Mouse (Mus musculus) limb, embryonic 12.5 days (tissue): ENCODE measurements around the gene Hcn2. TPM values are rescaled to one million over a fixed set of nuclear protein-coding genes. Genes with fewer than 3 reads are reported as not detected.
A peak's percentile ranks its signal among the peaks of the same experiment; 100 is the strongest.

Source experiments
- ATAC-seq: fragments of 200-750 bp; cut with Nextera tagmentation; 2 replicates; pipeline ENCODE4 v1.8.0; 2017; ENCODE audit warnings: low read depth, moderate TSS enrichment; ENCODE audit not compliant: insufficient number of reproducible peaks, insufficient read depth, low FRiP score, low TSS enrichment
- H3K27ac ChIP-seq: fragments of 300-500 bp; sonication (generic); 2 replicates; pipeline ENCODE4 v1.5.1; 2016; ENCODE audit warnings: mild to moderate bottlenecking, moderate library complexity
- H3K27me3 ChIP-seq: fragments of 300-500 bp; sonication (generic); 2 replicates; pipeline ENCODE4 v1.6.1; 2016; ENCODE audit warnings: mild to moderate bottlenecking, moderate library complexity
- H3K36me3 ChIP-seq: fragments of 300-500 bp; sonication (generic); 2 replicates; pipeline ENCODE4 v1.6.1; 2016; ENCODE audit warnings: mild to moderate bottlenecking, moderate library complexity
- H3K4me1 ChIP-seq: fragments of 300-500 bp; sonication (generic); replicated peaks from 2 replicates; pipeline ENCODE4 v1.6.1; 2016
- H3K4me2 ChIP-seq: fragments of 300-500 bp; sonication (generic); 2 replicates; pipeline ENCODE4 v1.6.1; 2016; ENCODE audit warnings: mild to moderate bottlenecking, moderate library complexity
- H3K4me3 ChIP-seq: fragments of 300-500 bp; sonication (generic); replicated peaks from 2 replicates; pipeline ENCODE4 v1.5.1; 2016; ENCODE audit warnings: mild to moderate bottlenecking
- H3K9ac ChIP-seq: fragments of 300-500 bp; sonication (generic); replicated peaks from 2 replicates; pipeline ENCODE4 v1.6.1; 2016; ENCODE audit warnings: mild to moderate bottlenecking, moderate library complexity
- H3K9me3 ChIP-seq: fragments of 300-500 bp; sonication (generic); 2 replicates; pipeline ENCODE4 v1.6.1; 2016; ENCODE audit warnings: mild to moderate bottlenecking, moderate library complexity
- WGBS: fragments of 180-500 bp; shearing (Covaris S2); methylation state at CpG from one replicate; pipeline ENCODE4 v1.1.7; 2016; 5-methylcytosine and 5-hydroxymethylcytosine counted together
- polyA plus RNA-seq: library from polyadenylated mRNA; unstranded; fragments of >200 nt; fragmentation: Nextera tagmentation; extraction: Ambion mirVana; gene quantifications from 2 replicates; pipeline ENCODE4 v1.2.1, GENCODE M21; 2016

Hcn2 gene
- polyA plus RNA-seq, 1 experiment from 2014 or later, result 0.15 TPM

DNA sequence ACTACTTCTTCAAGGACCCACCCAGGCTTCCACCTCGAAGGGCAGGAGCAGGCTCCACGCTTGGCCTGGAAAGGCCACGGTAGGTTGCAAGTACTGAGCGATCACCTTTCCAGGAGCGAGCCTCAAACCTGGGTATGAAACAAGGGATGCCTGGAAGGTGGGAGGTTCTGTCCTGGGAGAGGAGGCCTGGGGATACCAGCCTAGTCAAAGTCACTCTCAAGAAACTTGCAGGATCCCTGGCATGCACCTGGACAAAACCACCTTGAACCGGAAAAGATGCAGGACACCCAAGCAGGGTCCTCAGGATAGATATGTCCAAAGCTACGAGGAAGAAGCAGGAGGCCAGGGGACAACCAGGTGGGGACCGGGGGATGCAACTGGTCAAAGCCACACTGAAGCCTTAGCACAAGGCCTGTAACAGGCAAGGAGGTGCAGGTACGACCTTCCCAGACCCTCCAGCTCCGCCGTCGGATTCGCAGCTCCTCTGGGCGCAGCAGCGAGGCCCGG, 49.6 kb downstream of the Hcn2 start:
- H3K4me2 ChIP-seq, result peak overlapping the region; percentile 78
- no peak for ATAC-seq

GRCm38 (mm10) chr10:79766508-79767325, 50.3 kb downstream of the Hcn2 start, which contains the start of gene Rnf126:
Gene Rnf126 (minus strand): TSS chr10:79766952.
- Histone ChIP-seq H3K36me3 (peaks cover 17% of the 10 kb centered on the region), H3K27me3 (no peaks in the 10 kb centered on the region), H3K9ac (peak within 1 kb of the TSS; percentile 91), H3K27ac (peak within 1 kb of the TSS; percentile 93), H3K4me1 (peaks cover 27% of the 10 kb centered on the region), H3K9me3 (no peaks in the 10 kb centered on the region), H3K4me3 (peak within 1 kb of the TSS; percentile 92), H3K4me2 (peak within 1 kb of the TSS; percentile 78)
- WGBS, result under 1% methylated on average over 101 of the region's 101 CpGs
- ATAC-seq, result peak; percentile 89

More for the DNA sequence above, 49.6 kb downstream of the Hcn2 start:
- 7% methylated on average over 16 of the region's 16 CpGs for WGBS
- Histone ChIP-seq H3K9ac (peak overlapping the region; percentile 91), H3K36me3 (peaks cover 23% of the 10 kb centered on the region), H3K4me1 (peaks cover 27% of the 10 kb centered on the region), H3K9me3 (no peaks in the 10 kb centered on the region), H3K4me3 (peak overlapping the region; percentile 92), H3K27ac (peak overlapping the region; percentile 93), H3K27me3 (no peaks in the 10 kb centered on the region)

DNA sequence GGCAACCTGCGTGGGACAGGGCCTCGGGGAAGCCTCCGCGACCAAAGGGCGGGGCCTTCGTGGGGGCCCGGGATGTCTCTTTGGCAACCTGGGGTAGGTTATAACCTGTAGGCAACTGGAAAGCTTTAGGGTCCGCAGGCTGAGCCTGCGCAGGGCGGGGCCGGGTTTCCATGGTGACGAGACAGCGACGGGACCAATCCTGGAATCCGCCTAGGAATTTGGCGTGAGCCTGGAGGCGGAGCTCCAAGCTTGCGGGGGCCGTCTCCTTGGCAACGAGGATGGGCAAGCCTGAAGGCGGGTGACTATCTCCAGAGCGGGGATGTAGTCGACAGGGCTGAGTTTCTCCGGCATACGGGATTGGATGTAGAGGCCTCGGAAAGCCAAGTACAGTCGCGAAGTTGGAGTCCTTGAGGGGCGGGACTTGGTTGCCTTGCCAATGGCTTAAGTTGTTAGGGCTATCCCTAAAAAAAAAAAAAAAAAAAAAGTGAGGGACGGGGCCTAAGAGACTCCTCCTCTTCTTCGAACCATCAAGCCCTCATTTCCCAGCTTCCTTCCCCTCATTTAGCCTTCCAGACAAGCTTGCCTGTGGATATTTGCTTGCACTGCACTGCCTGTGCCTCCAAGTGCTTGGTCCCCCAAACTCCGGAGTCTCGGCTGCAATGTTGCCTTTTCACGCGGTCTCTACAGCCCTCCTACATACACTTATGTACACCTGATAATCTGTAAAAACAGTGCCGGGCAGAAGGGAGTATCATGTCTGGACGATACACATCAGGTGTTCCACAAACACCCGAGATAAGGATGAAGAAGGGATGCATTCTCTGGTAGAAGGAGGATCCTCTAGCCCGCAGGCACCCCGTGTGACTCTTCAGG, 51.2 kb downstream of the Hcn2 start:
- H3K27ac ChIP-seq, result peak overlapping the region; percentile 93
- ATAC-seq, result peak; percentile 81
- H3K9ac ChIP-seq, result no peak overlapping the region
- peak overlapping the region; percentile 78 for H3K4me2 ChIP-seq
- peaks cover 27% of the 10 kb centered on the region for H3K4me1 ChIP-seq
- H3K4me3 ChIP-seq, result peak overlapping the region; percentile 92
- no peaks in the 10 kb centered on the region for H3K27me3 ChIP-seq
- 13% methylated on average over 40 of the region's 40 CpGs for WGBS
- peaks cover 5% of the 10 kb centered on the region for H3K9me3 ChIP-seq
- H3K36me3 ChIP-seq, result peaks cover 8% of the 10 kb centered on the region

GRCm38 (mm10) chr10:79768400-79768799, 52.0 kb downstream of the Hcn2 start:
- peaks cover 7% of the 10 kb centered on the region for H3K9me3 ChIP-seq
- no peak for ATAC-seq
- H3K4me3 ChIP-seq, result no peak overlapping the region
- H3K4me2 ChIP-seq, result no peak overlapping the region
- 0% methylated on average over 5 of the region's 5 CpGs for WGBS
- H3K9ac ChIP-seq, result no peak overlapping the region
- H3K27me3 ChIP-seq, result no peaks in the 10 kb centered on the region
- H3K4me1 ChIP-seq, result peaks cover 27% of the 10 kb centered on the region
- H3K36me3 ChIP-seq, result no peaks in the 10 kb centered on the region
- H3K27ac ChIP-seq, result no peak overlapping the region

GRCm38 (mm10) chr10:79769329-79769728, 52.9 kb downstream of the Hcn2 start:
- 38% methylated on average over 4 of the region's 4 CpGs for WGBS
- no peak for ATAC-seq
- Histone ChIP-seq H3K9me3 (peaks cover 7% of the 10 kb centered on the region), H3K4me1 (peaks cover 23% of the 10 kb centered on the region), H3K4me3 (no peak overlapping the region), H3K9ac (no peak overlapping the region), H3K27ac (no peak overlapping the region), H3K27me3 (no peaks in the 10 kb centered on the region), H3K4me2 (no peak overlapping the region), H3K36me3 (no peaks in the 10 kb centered on the region)

- Histone ChIP-seq H3K27ac (no peak overlapping the region), H3K36me3 (no peaks in the 10 kb centered on the region), H3K9me3 (peaks cover 13% of the 10 kb centered on the region), H3K4me3 (no peak overlapping the region), H3K4me2 (no peak overlapping the region), H3K27me3 (peaks cover 9% of the 10 kb centered on the region), H3K9ac (no peak overlapping the region), H3K4me1 (peaks cover 13% of the 10 kb centered on the region)
- WGBS, result 80% methylated on average over 3 of the region's 3 CpGs
- ATAC-seq, result no peak
Observed at GRCm38 (mm10) chr10:79772320-79772719, 55.9 kb downstream of the Hcn2 start.

- Histone ChIP-seq H3K27ac (no peak overlapping the region), H3K27me3 (peaks cover 17% of the 10 kb centered on the region), H3K4me2 (no peak overlapping the region), H3K4me1 (peaks cover 17% of the 10 kb centered on the region), H3K9ac (no peak overlapping the region), H3K36me3 (no peaks in the 10 kb centered on the region), H3K9me3 (peaks cover 13% of the 10 kb centered on the region), H3K4me3 (no peak overlapping the region)
- 91% methylated on average over 2 of the region's 2 CpGs for WGBS
- no peak for ATAC-seq
Observed at GRCm38 (mm10) chr10:79773208-79773607, 56.8 kb downstream of the Hcn2 start.

DNA sequence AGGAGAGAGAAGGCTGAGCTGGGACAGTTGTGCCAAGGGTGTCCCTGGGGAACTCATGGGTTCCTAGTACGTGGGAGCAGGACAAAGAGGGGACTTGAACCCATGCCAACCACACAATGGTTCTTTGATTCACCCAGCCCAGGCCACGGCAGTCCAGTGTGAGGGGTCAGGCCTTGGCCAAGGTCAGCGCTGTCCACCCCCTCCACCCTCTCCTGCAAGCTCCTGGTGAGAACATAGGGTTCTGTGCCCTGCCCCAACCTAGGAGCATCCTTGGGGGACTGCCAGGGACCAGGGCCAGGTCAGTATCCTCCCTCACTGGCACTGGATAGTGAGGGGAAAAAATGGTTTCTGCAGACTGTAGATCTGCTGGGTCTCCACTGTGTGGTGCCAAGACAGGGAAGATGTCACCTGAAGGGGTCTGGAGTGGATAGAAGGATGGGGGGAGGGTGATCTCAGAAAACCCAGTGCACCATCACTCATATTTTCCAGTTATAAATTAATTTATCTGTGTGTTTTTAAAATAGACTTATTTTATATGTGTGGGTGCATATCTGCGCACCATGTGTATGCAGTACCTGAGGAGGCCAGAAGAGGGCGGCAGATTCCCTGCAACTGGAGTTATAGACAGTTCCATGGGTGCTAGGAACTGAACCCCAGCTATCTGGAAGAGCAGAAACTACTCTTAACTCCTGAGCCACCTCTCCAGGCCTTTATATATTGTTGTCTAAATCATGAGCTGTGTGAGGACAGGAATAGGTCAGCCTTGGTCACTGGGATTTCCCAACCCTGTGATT, 58.2 kb downstream of the Hcn2 start:
- H3K27me3 ChIP-seq, result peaks cover 32% of the 10 kb centered on the region

GRCm38 (mm10) chr10:79777103-79777531, 60.7 kb downstream of the Hcn2 start, which contains the start of gene Fstl3:
Gene Fstl3 (plus strand): TSS chr10:79777272.
- Histone ChIP-seq H3K4me3 (peak within 1 kb of the TSS; percentile 53), H3K27ac (no peak within 1 kb of the TSS), H3K9ac (peak within 1 kb of the TSS; percentile 66), H3K36me3 (no peaks in the 10 kb centered on the region), H3K9me3 (peaks cover 12% of the 10 kb centered on the region), H3K4me1 (peaks cover 39% of the 10 kb centered on the region), H3K27me3 (peaks cover 56% of the 10 kb centered on the region), H3K4me2 (peak within 1 kb of the TSS; percentile 80)
- WGBS, result 1% methylated on average over 39 of the region's 39 CpGs
- ATAC-seq, result no peak

More for the DNA sequence above, 58.2 kb downstream of the Hcn2 start:
- Histone ChIP-seq H3K4me3 (no peak overlapping the region), H3K36me3 (no peaks in the 10 kb centered on the region), H3K4me1 (peaks cover 26% of the 10 kb centered on the region), H3K9ac (no peak overlapping the region), H3K9me3 (peaks cover 13% of the 10 kb centered on the region), H3K27ac (no peak overlapping the region), H3K4me2 (no peak overlapping the region)
- WGBS, result 77% methylated on average over 5 of the region's 5 CpGs
- no peak for ATAC-seq

DNA sequence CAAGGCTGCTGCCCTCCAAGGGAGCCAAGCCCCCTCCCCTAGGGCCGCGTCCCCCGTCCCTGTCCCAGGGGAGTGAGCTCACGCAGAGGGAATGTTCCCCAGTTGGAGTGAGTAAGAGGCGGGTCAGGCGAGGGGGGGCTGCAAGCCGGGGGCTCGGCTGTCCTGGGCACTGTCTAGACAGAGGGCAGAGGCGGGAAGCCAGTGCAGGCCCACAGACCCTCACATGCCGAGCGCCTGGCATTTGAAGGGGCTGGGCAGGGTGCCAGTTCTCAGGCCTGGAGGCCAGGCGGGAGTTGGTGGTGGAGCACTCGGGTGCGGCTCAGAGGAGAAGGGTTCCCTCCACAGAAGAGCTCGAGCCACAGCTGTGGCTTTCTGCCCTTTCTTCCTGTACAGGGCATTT, 61.6 kb downstream of the Hcn2 start:
- peak overlapping the region; percentile 80 for H3K4me2 ChIP-seq
- H3K27ac ChIP-seq, result no peak overlapping the region
- 15% methylated on average over 15 of the region's 15 CpGs for WGBS
- ATAC-seq, result no peak
- H3K4me1 ChIP-seq, result peaks cover 39% of the 10 kb centered on the region
- H3K9me3 ChIP-seq, result peaks cover 6% of the 10 kb centered on the region; the same call in 1 of the 2 replicates
- H3K9ac ChIP-seq, result no peak overlapping the region; the same call in 1 of the 2 replicates
- peaks cover 63% of the 10 kb centered on the region for H3K27me3 ChIP-seq
- no peaks in the 10 kb centered on the region for H3K36me3 ChIP-seq
- peak overlapping the region; percentile 8 for H3K4me3 ChIP-seq
